Mouse (Mus musculus) thymus, postnatal 4 days (tissue): ENCODE results near the gene Tbc1d14.
A peak's percentile ranks its signal among the peaks of the same experiment; 100 is the strongest.

Experiments
- DNase-seq: peaks from one replicate; pipeline ENCODE4 v3.0.0; 2021

The Tbc1d14 gene

GRCm38 (mm10) chr5:36493919-36494318, 99.2 kb downstream of the Tbc1d14 start:
- DNase-seq: no peak

GRCm38 (mm10) chr5:36489225-36489624, 103.9 kb downstream of the Tbc1d14 start:
- DNase-seq: peak; percentile 59

DNA sequence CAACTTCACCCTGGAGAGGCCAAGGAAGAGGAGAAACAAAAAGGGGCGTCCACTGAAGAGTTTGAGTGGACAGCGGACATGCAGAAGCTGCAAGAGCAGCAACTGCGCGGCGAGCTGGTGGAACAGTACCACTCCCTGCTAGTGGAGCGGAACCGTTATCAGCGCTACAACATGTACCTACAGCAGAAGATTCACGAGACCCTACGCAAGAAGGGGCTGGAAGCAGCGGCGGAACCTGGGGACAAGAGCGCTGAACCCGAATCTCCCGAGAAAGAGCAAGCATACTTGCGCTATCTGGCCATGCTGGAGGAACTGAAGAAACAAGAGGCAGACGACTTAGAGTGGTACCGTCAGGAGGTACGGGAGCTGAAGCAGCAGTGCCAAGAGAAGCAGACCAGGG, 107.8 kb downstream of the Tbc1d14 start:
- no peak for DNase-seq

GRCm38 (mm10) chr5:36484171-36484990, 108.7 kb downstream of the Tbc1d14 start, which contains the start of the genes Tada2b and Ccdc96:
TSS of gene Tada2b (minus strand) at chr5:36484285.
TSS of gene Ccdc96 (plus strand) at chr5:36484588.
- DNase-seq: peak; percentile 98

- DNase-seq: peak; percentile 76
Observed at GRCm38 (mm10) chr5:36483203-36484101, 109.6 kb downstream of the Tbc1d14 start.

- no peak for DNase-seq
Observed at GRCm38 (mm10) chr5:36481114-36481513, 112.0 kb downstream of the Tbc1d14 start.

DNA sequence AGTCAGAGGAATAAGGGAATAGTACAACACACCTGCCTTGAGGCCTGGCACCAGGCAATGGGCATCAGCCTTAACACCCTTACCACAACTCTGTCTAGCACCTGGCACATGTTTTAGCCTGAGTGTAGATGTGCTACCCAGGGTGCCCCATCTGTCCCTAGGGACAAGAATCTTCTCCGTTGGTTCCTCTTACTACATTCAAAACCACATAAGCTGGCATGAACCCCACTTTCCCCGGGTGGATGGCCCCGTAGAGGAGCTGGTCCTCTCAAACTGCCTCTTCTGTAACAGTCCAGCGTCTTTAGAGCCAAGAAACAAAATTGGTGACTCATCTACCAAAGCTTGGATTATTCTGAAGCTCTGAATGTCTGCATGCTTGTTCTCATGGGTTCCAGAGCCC, 112.7 kb downstream of the Tbc1d14 start:
- DNase-seq: no peak

GRCm38 (mm10) chr5:36479735-36480134, 113.3 kb downstream of the Tbc1d14 start:
- DNase-seq: no peak

DNA sequence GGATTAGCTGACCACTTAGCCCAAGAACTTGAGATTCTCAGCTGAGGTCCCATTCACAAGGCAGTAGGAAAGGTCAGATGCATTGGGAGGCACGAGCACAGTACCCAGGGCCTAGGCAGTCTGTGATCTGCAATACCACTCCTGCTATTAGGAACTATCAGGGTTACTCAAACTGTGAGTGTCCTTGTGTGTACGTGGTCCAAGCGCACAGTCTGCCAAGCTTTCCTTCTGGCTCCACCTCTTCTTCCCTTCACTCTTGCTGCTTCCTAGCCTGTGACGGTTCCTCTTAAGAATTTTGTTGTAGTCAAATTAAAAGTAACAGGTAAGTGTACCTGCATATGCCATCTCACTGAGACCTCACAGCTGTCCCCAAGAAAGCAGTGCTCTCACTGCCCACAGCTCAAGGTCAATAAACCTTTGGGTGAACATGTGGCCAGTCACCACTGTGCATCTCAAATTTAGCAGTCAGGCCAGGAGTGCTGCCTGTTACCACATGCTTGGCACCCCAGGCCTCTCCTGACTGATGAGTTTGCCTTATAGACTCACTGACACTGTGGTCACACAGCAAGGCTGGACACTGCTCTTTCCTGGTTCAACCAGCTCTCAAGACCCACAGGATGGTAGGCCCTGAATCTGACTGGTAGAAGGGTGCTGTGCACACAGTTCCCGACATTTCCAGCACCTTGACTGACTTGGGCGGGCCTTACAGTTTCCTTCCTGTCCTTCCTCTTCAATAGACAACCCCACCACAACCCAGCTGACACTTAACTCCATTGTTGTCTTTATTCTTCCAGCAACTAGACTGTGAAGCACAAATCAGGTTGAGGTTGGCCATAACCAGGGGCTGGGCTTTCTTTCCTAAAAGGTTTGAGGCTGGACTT, 114.3 kb downstream of the Tbc1d14 start:
- no peak for DNase-seq

- no peak for DNase-seq
Observed at GRCm38 (mm10) chr5:36477486-36477885, 115.6 kb downstream of the Tbc1d14 start.

GRCm38 (mm10) chr5:36474283-36474682, 118.8 kb downstream of the Tbc1d14 start:
- DNase-seq: peak; percentile 84

GRCm38 (mm10) chr5:36472876-36473655, 120.0 kb downstream of the Tbc1d14 start:
- DNase-seq: no peak

DNA sequence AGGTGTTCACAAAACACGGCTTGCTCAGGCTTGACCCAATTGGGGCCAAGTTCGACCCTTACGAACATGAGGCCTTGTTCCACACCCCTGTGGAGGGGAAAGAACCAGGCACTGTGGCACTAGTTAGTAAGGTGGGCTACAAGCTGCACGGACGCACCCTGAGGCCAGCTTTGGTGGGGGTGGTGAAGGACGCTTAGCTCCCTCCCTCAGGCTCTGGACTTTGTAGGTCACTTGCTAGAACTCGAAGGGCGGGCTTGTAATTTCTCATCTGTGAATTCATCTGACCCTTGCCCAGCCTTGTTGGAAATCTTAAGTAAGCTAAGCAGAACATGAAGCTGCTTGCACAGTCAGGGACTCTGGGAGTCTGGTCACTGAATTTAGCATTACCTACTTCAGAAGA, 121.9 kb downstream of the Tbc1d14 start:
- DNase-seq: no peak

DNA sequence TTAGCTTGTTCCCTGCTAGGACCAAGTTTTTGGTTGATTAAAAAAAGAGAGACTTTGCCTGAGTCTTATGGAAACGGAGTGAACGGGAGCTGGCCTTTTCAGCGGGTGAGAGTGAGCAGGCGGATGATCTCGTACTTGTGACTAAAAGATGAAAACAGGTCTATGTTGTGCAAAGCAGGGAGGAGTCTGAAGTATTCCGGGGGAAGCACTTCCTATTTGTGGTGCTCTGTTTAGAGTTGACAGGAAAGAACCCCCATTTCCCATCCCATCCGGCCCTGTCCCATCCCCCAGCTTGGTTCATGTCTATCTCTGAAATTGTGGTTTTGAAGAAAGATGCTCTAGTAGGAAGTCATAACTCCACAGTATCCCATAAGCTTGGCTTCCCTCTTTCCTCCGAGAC, 127.2 kb downstream of the Tbc1d14 start:
- no peak for DNase-seq

DNA sequence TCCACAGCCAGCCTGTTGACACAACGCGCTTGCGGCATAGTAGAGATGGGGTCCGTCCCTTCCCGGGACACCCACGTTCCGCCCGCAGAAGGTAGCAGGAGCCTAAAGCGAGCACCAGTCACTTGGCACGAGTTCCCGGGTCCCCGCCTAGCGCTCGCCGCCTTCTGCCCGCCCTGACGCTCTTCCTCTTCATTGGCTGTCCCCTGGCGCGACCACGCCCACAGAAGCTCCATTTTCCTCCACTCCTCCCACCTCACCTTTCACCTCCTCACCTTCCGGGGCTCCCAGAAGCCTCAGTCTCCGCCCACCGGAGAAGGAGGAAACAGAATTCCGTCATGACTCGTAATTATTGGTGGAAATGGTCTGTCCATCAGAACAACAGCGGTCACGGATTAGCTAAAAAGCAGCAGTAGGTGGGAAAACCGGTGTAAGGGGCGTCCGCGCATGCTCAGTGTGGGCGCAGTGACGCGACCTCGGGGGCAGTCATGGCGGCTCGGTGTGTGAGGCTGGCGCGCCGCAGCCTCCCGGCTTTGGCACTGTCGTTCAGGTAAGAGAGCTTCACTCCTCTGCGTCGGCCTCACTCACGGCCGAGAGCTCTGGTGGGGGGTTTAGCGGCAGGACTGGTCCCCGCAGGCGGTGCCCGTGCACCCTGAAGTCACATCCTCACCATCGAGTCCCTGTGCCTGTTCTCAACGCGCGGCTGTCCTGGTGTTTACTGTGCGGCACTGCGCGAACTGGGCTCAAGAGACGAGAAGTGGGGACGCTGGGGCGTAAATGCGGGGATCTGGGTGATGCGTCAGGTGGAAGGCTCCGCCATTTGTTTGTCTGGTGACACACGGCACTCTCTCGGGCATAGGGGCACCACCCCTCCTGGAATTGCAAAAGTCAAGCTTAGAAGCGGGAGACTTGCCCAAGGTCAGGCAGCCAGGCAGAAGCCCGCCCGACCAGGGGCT, 128.1 kb downstream of the Tbc1d14 start, which contains the start of gene Grpel1:
Gene Grpel1 (plus strand): TSS at position 290 of the 953 bp plus-strand sequence.
- peak; percentile 97 for DNase-seq

DNA sequence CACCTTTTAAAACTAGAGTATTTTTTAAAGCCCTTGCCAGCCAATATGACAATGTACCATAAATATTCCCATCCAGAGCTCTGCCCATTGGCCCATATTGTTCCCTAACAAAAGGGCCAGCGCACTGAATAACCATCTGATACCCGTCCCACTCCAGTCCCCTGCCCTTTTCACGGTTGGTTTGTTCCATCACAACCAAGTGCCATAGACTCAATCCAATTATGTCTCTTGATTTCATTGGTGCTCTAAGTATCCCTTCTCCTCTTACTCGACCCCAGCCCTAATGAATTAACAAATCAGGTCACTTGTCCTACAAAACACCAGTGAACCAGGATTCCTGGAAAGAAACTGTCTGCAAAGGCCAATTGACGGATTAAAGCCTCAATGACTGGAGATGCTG, 129.7 kb downstream of the Tbc1d14 start:
- no peak for DNase-seq

DNA sequence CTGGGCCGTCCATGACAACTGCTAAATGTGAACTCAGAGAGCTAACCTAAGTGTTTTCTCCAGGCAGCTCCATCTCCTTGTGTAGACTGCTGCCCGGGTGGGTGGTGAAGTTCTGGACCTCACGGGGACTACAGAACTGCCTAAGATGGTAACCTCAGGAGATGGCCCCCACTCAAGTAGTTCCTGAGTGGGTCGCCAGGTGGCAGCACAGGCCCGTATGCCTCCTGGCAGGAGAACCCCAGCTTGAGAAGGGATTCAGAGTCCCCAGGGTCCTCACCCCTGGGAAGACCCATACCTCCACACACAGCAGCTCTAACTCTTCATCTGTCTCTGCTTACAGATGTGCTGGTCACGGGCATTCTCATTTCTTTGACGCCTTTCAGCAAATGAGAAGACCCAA, 130.3 kb downstream of the Tbc1d14 start:
- peak; percentile 94 for DNase-seq

- DNase-seq: no peak
Observed at GRCm38 (mm10) chr5:36461231-36461630, 131.8 kb downstream of the Tbc1d14 start.

- no peak for DNase-seq
Observed at GRCm38 (mm10) chr5:36460712-36461111, 132.4 kb downstream of the Tbc1d14 start.

- DNase-seq: peak; percentile 81
Observed at GRCm38 (mm10) chr5:36458926-36459325, 134.2 kb downstream of the Tbc1d14 start.

- no peak for DNase-seq
Observed at GRCm38 (mm10) chr5:36457706-36458105, 135.4 kb downstream of the Tbc1d14 start.
